Mouse (Mus musculus): ENCODE measurements at regions not wholly inside any gene's neighbourhood (a gene's known extent, or its start where the extent isn't known, plus 50 kb on each side); places are given as distances from the start of the nearest gene placed in this dataset.

DNA sequence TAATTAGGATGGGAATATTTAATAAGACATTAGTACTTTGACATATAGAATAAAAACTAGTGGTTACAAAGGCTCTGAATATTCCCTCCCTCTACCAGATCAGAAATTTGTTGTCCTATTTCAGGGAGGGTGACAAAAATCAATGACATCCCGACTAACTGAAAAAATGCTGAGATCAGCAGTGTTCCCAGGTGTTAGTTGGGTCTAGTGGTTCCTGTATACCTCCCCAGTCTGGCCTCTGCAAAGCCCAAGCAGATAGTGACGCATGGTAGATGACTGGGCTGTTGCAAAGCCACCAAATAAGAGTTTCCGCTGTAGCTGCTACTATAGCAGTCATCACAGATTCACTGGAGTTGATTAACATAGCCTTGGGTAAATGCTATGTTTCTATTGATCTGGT lies 59.9 kb upstream of the Gm4791 start:
- no peaks in the 10 kb centered on the region for H3K4me1 ChIP-seq (ENCODE audit: control insufficient read depth, insufficient read depth, insufficient read length, low read length)
- H3K4me3 ChIP-seq (ENCODE audit: insufficient read depth, low read depth, low read length), result no peak overlapping the region
- no peak overlapping the region for H3K27ac ChIP-seq (replicated peaks; ENCODE audit: low read depth, low read length)

DNA sequence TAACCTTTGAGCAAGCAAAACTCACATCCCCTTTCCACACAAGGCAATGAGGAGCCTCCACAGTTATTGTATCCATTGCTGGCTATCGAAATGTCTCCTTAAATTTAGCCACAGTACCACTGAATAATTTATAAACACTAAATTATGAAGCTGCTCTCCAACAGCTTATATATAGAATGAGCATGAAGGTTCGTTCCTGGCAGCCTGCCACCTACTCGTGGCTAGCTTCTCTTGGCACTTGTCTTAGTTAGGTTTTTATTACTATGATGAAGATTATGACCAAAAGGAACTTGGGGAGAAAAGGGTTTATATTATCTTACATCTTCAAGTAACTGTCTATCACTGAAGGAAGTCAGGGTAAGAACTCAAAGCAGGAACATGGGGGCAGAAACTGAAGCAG lies 72.9 kb upstream of the Gm4791 start:
- no peak overlapping the region for H3K4me3 ChIP-seq (ENCODE audit: insufficient read depth, low read depth, low read length)
- no peaks in the 10 kb centered on the region for H3K4me1 ChIP-seq (ENCODE audit: control insufficient read depth, insufficient read depth, insufficient read length, low read length)

DNA sequence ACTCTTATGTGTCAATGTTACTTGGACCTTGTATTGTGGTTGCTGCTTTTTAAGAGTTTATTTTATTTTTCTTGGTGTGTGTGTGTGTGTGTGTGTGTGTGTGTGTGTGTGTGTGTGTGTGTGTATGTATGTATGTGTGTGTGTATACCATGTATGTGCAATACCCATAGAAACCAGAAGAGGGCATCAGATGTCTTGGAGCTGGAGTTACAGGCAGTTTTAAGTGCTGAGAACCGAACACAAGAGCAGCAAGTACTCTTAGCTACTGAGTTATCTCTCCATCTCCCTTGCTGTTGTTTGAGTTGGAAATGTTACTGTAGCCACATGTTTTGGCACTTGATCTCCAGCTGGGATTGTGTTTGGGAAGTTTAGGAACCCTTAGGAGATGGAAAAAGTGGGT lies 78.5 kb upstream of the Gm4791 start:
- H3K27ac ChIP-seq (replicated peaks; ENCODE audit: low read depth, low read length), result no peak overlapping the region
- no peaks in the 10 kb centered on the region for H3K4me1 ChIP-seq (ENCODE audit: control insufficient read depth, insufficient read depth, insufficient read length, low read length)

More for the DNA sequence above, 72.9 kb upstream of the Gm4791 start:
- H3K27ac ChIP-seq (replicated peaks; ENCODE audit: low read depth, low read length), result no peak overlapping the region

DNA sequence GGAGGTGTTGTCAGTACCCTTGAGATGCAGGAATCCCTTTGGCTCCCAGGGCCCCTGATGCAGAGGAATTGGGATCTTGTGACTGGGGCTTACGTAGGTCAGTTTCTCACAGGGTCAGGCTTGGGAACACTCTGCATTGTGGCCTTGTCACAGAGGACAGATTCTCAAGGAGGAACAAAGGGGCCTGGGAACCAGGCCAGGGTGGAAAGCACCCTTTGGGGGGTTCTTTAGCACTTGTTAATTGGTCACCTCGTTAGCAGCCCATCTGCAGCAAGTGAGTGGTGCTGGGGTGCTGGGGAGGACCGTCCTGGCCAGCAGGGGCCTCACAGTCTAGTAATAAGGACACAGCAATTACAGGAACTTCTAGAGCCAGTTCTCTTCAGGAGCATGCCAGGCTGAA lies 85.3 kb upstream of the Gm4791 start:
- no peaks in the 10 kb centered on the region for H3K4me1 ChIP-seq (ENCODE audit: control insufficient read depth, insufficient read depth, insufficient read length, low read length)
- H3K27ac ChIP-seq (replicated peaks; ENCODE audit: low read depth, low read length), result peak overlapping the region; percentile 60; the same call in 1 of the 2 replicates
- H3K4me3 ChIP-seq (ENCODE audit: insufficient read depth, low read depth, low read length), result no peak overlapping the region

More for the DNA sequence above, 78.5 kb upstream of the Gm4791 start:
- no peak overlapping the region for H3K4me3 ChIP-seq (ENCODE audit: insufficient read depth, low read depth, low read length)

DNA sequence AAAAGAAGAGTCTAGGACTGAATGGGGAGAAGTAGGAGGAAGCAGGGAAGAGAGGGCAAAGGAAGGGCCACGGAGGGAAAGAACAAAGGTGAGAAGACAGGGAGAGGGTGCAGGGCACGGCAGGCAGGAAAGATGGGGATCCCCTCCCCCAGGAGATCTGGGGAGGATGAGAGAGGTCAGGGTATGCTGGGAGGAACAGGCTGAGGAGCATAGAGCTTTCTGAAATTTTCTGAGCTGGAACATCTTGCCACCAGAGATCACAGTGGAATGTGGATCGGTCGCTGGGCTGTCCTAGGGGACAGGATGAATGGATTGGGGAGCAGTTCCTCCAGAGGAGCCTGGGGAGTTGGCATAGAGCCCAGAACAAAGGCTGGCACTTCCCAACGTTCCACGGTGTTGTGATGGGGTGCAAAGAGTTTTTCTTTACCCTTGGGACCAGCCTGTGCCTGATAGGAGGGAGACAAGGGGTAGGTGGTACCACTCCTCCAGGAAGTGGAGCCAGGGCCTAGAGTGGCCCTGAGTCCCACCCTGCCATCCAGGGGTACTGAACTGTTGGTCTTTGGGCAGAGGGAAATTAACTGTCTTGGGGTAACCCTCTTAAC lies 89.0 kb upstream of the Gm4791 start:
- Histone ChIP-seq H3K27ac (replicated peaks; ENCODE audit: low read depth, low read length) (no peak overlapping the region), H3K4me3 (ENCODE audit: insufficient read depth, low read depth, low read length) (no peak overlapping the region)

DNA sequence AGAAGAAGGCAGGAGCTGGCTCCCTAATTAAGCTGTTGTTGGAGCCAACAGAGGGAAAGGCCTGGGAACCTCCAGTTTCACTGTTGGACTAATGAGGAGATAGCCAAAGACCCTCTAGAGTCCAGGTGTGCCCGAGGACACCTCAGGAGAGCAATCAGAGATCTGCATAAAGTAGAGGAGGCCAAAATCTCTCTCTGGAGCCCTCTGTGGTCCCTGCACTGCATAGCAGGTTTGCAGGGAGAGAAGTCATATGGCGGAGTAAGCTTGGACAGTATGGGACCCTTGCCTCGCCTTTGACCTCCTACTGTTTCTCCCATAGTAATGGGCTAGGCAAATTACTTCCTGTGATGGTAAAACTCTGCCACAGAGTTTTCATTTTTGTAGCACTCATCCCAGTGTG lies 93.5 kb upstream of the Gm4791 start:
- no peak overlapping the region for H3K27ac ChIP-seq (replicated peaks; ENCODE audit: low read depth, low read length)
- no peak overlapping the region for H3K4me3 ChIP-seq (ENCODE audit: insufficient read depth, low read depth, low read length)
- H3K4me1 ChIP-seq (ENCODE audit: control insufficient read depth, insufficient read depth, insufficient read length, low read length), result no peaks in the 10 kb centered on the region

More for the DNA sequence above, 89.0 kb upstream of the Gm4791 start:
- H3K4me1 ChIP-seq (ENCODE audit: control insufficient read depth, insufficient read depth, insufficient read length, low read length), result no peaks in the 10 kb centered on the region

DNA sequence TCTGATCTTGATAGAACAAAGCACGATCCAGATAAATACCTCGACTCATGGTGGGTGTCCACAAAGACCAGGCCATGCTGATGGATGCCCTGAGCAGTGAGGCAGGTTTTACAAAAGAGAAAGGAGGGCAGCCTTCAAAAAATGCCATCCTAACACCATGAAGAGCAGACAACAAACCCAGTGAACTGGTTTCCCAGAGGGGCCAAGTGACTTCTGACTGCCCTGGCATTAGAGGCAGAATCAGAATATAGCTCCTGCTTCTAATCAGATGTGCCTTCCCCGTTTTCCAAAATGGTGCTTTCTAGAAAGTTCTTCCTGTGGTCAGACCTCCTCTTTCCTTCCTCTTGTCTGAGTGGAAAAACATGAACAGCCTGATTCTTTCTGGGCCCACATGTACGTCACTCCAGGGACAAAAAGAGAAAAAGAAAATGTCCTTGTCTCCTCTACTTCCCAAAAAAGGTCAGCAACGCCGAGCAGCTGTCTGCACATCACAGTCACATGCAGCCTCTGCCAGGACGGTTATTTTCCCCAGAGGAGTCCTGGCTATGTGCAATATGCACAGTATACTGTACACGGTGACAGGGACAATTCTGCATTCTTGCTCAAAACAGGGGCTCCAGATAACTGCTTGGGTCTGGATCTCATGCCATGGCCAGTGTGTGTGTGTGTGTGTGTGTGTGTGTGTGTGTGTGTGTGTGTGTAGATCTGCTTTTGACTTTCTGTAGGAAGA lies 94.9 kb upstream of the Gm4791 start:
- Histone ChIP-seq H3K4me3 (ENCODE audit: insufficient read depth, low read depth, low read length) (no peak overlapping the region), H3K27ac (replicated peaks; ENCODE audit: low read depth, low read length) (peak overlapping the region; percentile 45), H3K4me1 (ENCODE audit: control insufficient read depth, insufficient read depth, insufficient read length, low read length) (no peaks in the 10 kb centered on the region)

DNA sequence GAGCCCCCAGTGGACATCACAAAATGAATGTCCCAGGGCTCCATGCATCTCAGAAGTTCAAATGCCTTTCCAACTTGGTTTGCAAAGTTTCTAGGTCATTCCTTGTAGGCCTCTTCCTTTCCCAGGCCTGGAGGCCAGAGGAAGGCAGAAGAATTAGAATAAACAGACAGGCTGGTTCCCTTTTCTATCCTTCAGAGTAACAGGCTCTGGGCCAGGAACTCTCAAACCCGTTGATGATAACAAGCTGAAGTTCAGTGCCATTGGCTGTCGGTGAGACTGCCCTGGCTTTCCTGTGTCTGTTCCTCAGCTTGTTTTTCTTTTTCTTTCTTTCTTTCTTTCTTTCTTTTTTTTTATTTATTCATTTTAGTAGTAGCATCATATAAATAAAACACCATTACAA lies 99.3 kb upstream of the Gm4791 start:
- peaks cover 8% of the 10 kb centered on the region; the same call in 1 of the 2 replicates for H3K4me1 ChIP-seq (ENCODE audit: control insufficient read depth, insufficient read depth, insufficient read length, low read length)
- no peak overlapping the region for H3K4me3 ChIP-seq (ENCODE audit: insufficient read depth, low read depth, low read length)
- H3K27ac ChIP-seq (replicated peaks; ENCODE audit: low read depth, low read length), result no peak overlapping the region

DNA sequence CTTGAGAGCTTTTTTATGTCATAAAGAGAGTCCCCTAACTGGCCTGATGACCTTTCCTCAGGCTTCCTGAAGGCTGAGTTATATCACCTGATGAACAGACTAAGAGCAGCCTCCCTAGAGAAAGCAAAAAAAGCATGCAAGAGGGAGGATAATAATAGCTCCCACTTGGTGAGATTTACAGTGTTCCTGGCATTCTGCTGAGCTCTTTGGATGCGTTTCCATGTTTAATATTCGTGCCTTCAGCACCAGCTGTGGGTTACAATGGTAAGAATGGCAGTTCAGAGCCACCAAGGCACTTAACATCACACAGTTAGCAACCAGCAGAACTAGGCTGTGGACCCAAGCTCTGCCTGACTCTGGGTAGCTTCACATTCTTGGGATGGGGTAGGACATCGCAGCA lies 100.4 kb upstream of the Gm4791 start:
- Histone ChIP-seq H3K4me3 (ENCODE audit: insufficient read depth, low read depth, low read length) (no peak overlapping the region), H3K4me1 (ENCODE audit: control insufficient read depth, insufficient read depth, insufficient read length, low read length) (peaks cover 8% of the 10 kb centered on the region; the same call in 1 of the 2 replicates), H3K27ac (replicated peaks; ENCODE audit: low read depth, low read length) (no peak overlapping the region)

DNA sequence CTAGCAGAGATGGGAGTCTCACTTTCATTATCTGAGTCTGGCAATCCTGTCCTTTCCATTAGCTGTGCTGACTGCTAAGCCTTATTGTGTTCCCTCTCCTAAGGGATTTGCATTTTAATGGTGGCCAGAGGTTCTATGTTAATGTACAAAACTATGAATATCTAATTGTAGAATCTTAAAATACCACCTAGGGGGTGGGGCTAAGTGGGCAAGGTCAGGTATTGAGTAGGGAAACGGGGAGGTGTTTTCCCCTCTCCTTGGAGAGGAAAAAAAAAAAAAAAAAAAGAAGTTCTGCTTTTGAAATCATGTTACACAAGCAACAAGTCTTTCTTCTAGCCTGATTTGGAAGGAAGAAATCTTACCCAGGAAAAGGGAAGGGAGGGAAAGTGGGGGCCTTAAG lies 106.7 kb upstream of the Gm4791 start:
- Histone ChIP-seq H3K4me3 (ENCODE audit: insufficient read depth, low read depth, low read length) (no peak overlapping the region), H3K4me1 (ENCODE audit: control insufficient read depth, insufficient read depth, insufficient read length, low read length) (peaks cover 5% of the 10 kb centered on the region; the same call in 1 of the 2 replicates), H3K27ac (replicated peaks; ENCODE audit: low read depth, low read length) (no peak overlapping the region)

DNA sequence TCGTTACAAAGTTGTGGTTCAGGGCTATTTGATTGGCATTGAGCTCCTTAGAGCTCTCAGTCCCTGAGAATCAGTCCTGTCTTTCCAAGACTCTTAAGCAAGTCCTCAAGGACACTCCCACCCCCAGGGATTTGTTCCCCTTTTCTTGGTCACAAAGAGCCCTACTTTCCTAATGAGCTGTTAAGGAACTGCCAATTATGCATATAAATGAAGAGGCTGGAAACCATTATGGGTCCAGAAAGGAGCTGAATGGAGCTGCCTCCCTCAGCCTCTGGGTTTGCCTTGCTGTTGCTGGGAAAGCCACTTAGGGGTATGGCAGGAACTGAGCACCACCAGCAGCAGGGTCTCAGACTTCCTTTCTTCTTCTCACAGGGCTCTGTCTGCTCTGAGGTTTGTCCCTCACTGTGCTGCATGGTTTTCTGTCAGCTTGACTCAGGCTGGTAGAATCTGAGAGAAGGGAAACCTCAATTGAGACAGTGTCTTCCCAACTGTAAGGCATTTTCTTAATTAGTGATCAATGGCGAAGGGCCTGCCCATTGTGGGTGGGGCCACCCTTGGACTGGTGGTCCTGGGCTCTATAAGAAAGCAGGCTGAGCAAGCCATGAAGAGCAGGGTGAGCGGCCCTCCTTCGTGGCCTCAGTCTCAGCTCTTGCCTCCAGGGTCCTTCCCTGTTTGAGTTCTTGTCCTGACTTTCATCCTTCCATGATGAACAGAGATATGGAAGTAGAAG lies 108.4 kb upstream of the Gm4791 start:
- Histone ChIP-seq H3K27ac (replicated peaks; ENCODE audit: low read depth, low read length) (no peak overlapping the region), H3K4me1 (ENCODE audit: control insufficient read depth, insufficient read depth, insufficient read length, low read length) (no peaks in the 10 kb centered on the region), H3K4me3 (ENCODE audit: insufficient read depth, low read depth, low read length) (no peak overlapping the region)

DNA sequence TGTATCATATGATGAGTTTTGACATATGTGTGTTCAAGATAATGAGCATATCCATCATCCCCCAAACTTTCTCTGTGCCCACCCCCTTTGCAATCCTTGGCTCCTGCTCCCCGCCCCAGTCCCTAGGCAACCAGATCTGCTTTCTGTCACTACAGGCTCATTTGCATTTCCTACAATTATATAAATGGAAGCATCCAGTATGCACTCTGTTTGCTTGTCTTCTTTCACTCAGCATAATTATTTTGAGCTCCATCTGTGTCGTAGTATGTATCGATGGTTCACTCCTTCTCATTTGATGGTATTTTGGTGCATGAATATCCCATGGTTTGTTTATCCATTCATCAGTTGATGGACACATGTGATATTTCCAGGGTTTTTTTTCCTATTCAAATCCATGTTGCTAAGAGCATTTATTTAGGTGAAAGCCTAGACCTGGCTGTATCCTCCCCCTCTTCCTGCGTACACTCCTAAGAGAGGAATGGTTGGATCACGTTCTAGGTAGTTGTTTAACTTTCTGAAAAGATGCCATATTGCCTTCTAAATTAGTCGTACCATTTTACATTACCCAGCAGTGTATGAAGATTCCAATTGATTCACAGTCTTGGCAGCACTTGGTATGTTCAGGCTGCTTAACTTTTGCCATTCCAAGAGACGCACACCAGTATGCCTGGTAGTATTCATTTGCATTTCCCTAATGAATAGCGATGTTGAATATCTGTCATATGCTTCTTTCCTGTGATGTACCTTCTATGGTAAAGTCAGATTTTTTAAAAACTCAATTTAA lies 127.1 kb upstream of the Gm4791 start:
- Histone ChIP-seq H3K4me1 (ENCODE audit: control insufficient read depth, insufficient read depth, insufficient read length, low read length) (no peaks in the 10 kb centered on the region), H3K4me3 (ENCODE audit: insufficient read depth, low read depth, low read length) (no peak overlapping the region), H3K27ac (replicated peaks; ENCODE audit: low read depth, low read length) (no peak overlapping the region)

DNA sequence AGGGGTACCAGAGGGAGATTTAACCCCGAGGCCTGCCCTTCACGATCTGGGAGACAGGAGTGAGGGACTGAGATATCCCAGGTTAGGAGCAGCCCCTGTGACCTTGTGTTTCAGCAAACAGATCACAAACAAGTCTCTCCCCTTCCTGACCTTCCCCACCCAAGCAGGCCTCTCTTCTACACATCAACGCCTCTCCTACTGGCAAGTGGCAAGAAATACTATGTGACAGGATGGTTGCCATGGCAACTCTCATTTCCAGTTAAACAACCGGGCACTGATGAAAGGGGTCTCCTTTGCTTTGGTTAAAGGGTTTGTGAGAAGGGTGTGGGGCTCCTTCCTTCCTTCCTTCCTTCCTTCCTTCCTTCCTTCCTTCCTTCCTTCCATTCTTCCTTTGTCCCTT lies 134.6 kb upstream of the Gm4791 start:
- no peaks in the 10 kb centered on the region for H3K4me1 ChIP-seq (ENCODE audit: control insufficient read depth, insufficient read depth, insufficient read length, low read length)
- no peak overlapping the region for H3K27ac ChIP-seq (replicated peaks; ENCODE audit: low read depth, low read length)
- no peak overlapping the region for H3K4me3 ChIP-seq (ENCODE audit: insufficient read depth, low read depth, low read length)

DNA sequence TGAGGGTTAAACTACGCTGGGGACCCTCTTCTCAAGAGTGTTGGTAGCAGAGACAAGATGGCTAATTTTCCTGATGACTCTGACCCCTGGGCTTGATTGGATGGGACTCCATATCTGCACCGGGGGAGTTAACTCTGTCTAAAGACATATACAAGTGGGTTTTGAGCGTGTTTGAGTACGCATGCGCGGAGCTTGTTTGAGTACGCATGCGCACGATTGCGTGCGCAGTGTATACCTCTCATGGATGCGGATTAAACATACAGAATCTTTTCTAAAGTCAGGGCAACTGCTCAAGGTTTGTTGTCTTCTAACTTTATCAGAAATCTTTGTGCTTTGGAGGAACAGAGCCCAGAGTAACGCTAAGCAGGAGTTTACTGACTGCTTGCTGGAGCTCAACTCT lies 146.8 kb upstream of the Gm4791 start:
- no peaks in the 10 kb centered on the region for H3K4me1 ChIP-seq (ENCODE audit: control insufficient read depth, insufficient read depth, insufficient read length, low read length)
- no peak overlapping the region for H3K27ac ChIP-seq (replicated peaks; ENCODE audit: low read depth, low read length)
- no peak overlapping the region for H3K4me3 ChIP-seq (ENCODE audit: insufficient read depth, low read depth, low read length)

DNA sequence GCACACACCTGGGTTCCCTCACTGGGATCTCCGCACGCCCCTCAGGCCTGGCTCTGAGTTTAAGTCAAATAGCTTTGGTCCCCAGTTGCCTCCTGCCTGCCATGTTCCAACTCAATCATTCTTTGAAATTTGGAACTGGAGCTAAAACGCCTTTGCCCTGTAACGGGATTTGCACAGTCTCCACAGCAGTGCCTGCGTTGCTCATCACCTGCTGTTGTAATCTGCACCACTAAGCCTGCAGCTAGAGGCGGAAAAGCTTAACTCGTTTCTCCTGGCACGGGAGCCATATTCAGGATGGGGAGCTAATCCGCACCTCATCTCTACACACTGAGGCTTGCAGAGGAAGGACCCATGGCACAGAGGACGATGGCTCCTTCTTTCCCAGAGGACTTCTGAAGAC lies 147.2 kb upstream of the Gm4791 start:
- Histone ChIP-seq H3K4me3 (ENCODE audit: insufficient read depth, low read depth, low read length) (no peak overlapping the region), H3K4me1 (ENCODE audit: control insufficient read depth, insufficient read depth, insufficient read length, low read length) (no peaks in the 10 kb centered on the region), H3K27ac (replicated peaks; ENCODE audit: low read depth, low read length) (no peak overlapping the region)
